Mouse (Mus musculus): Measurements from ENCODE around the gene Antxrl.

- no peak for TF ChIP-seq POLR2A (IDR thresholded peaks at IDR 0.05; ENCODE audit: low read depth, low read length)
- no peak for TF ChIP-seq CTCF (IDR thresholded peaks at IDR 0.05; ENCODE audit: borderline replicate concordance, insufficient read depth, low read length)
Measured at GRCm38 (mm10) chr14:34052516-34052915, at the start of gene Antxrl.
